Mouse (Mus musculus) liver, adult 2 months (tissue): Measurements from ENCODE around the gene Hlf.

Source experiments
- CTCF ChIP-seq: fragments of 200-500 bp; IDR thresholded peaks from 2 replicates; pipeline ENCODE4 v1.5.1; 2011; ENCODE audit warnings: low read depth, low read length, control low read depth
- POLR2A ChIP-seq: fragments of 200-500 bp; IDR thresholded peaks from 2 replicates; pipeline ENCODE4 v1.6.1; 2011; ENCODE audit warnings: low read length, control low read depth; ENCODE audit not compliant: insufficient read depth; ENCODE audit errors: extremely low read depth

DNA sequence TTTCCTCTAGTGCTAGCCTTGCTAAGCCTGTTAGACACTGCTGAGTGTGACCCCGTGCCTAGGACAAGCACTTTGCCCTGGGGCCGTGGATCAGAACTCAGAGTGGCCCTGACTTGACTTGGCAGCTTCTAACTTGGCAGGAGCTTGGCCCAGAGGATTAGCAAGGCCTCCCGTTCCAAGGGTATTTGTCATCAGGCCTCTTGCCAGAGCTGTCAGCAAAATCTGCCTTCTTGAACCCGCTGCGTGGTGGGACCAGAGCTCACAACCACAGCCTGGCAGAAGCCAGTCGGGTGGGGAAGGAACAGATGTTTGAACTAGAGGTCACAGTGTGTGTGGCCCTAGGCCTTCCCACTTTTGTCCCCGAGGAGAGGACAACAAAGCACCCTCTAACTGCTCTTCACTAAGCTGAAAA, 35.4 kb downstream of the Hlf start:
- no peak for TF ChIP-seq CTCF
- no peak for TF ChIP-seq POLR2A
